Mouse (Mus musculus): ENCODE data around the gene Spag9. TPM values are rescaled to one million over a fixed set of nuclear protein-coding genes. Genes with fewer than 3 reads are reported as not detected.

The Spag9 gene
- total and polyA plus RNA-seq, 2 experiments from 2014 or later: 89.1 to 110 TPM

DNA sequence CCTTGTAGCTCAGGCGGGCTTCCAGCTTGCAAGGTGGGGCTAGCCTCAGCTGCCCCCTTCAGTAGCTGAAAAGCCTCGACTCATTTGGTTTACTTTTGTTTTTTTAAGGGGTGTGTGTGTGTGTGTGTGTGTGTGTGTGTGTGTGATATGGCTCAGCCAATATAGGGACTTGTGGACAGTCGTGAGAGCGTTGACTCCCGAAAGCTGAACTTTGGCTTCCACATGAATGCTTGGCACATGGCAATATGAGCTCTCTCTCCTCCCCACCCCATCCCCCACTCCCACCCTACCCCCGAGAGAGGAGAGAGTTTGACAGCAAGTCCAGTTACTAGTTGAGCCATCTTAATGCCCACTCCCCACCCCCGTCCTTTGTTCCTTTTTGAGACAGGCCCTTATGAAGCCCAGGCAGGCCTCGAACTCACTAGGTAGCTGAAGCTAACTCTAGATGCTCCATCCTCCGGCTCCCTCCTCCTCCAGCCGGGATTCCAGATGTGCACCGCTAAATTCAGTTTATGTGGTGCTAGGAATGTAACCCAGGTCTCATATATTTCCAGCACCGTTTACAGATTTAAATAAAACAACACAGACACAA lies 152.3 kb downstream of the Spag9 start:
- H3K4me3 ChIP-seq (ENCODE audit: low read length): no peak overlapping the region
- peaks cover 15% of the 10 kb centered on the region for H3K4me1 ChIP-seq (ENCODE audit: insufficient read depth, low read length)
- H3K9me3 ChIP-seq (ENCODE audit: low read length): no peaks in the 10 kb centered on the region
- no peaks in the 10 kb centered on the region for H3K36me3 ChIP-seq (ENCODE audit: insufficient read depth, low read length)
- H3K27ac ChIP-seq: peak overlapping the region; percentile 84
- 43% methylated on average over 12 of the region's 12 CpGs for WGBS
- H3K4me2 ChIP-seq (ENCODE audit: low read depth, low read length): peak overlapping the region; percentile 57; the same call in 1 of the 2 replicates
- ATAC-seq (no peak), DNase-seq (ENCODE audit: low spot score) (no peak)
- no peak for TF ChIP-seq CTCF (IDR thresholded peaks at IDR 0.05; ENCODE audit: low read depth)
- H3K9ac ChIP-seq (replicated peaks; ENCODE audit: low read length): no peak overlapping the region
- H3K27me3 ChIP-seq (ENCODE audit: insufficient read depth, low read length): no peaks in the 10 kb centered on the region

DNA sequence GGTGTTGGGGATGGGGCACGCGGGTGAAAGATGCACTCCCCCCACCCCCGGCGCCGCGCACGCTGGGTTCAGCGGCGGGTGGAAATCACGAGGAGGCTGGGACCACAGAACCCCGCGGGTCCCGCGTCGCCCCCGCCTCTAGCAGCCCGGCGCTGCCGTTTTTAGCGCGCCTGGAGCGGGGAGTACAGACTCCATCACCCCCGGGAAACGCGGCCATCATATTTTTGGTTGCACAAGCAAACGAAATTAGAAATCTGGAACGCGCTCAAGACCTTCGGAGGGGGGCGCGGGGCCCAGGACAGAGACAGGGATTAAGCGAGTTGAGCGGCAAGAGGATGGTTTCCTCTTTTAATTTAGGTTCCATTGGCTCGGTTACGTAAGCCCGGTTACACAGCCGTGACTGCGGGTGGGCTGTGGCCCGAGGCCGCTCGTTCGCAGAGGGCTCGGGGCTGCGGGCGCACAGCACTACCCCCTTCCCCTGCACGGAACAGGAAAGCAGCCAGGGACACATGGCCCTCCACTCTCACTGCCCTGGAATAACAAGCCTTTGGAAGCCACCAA lies 153.1 kb downstream of the Spag9 start:
- no peaks in the 10 kb centered on the region for H3K27me3 ChIP-seq (ENCODE audit: insufficient read depth, low read length)
- TF ChIP-seq CTCF (IDR thresholded peaks at IDR 0.05; ENCODE audit: low read depth): no peak
- peak overlapping the region; percentile 57 for H3K4me2 ChIP-seq (ENCODE audit: low read depth, low read length)
- peaks cover 15% of the 10 kb centered on the region for H3K4me1 ChIP-seq (ENCODE audit: insufficient read depth, low read length)
- peak; percentile 74 for ATAC-seq
- peak overlapping the region; percentile 37 for H3K4me3 ChIP-seq (ENCODE audit: low read length)
- peak; percentile 78 for DNase-seq (ENCODE audit: low spot score)
- peak overlapping the region; percentile 54 for H3K9ac ChIP-seq (replicated peaks; ENCODE audit: low read length)
- under 1% methylated on average over 46 of the region's 46 CpGs for WGBS
- peak overlapping the region; percentile 84 for H3K27ac ChIP-seq
- no peaks in the 10 kb centered on the region for H3K9me3 ChIP-seq (ENCODE audit: low read length)
- no peaks in the 10 kb centered on the region for H3K36me3 ChIP-seq (ENCODE audit: insufficient read depth, low read length)

DNA sequence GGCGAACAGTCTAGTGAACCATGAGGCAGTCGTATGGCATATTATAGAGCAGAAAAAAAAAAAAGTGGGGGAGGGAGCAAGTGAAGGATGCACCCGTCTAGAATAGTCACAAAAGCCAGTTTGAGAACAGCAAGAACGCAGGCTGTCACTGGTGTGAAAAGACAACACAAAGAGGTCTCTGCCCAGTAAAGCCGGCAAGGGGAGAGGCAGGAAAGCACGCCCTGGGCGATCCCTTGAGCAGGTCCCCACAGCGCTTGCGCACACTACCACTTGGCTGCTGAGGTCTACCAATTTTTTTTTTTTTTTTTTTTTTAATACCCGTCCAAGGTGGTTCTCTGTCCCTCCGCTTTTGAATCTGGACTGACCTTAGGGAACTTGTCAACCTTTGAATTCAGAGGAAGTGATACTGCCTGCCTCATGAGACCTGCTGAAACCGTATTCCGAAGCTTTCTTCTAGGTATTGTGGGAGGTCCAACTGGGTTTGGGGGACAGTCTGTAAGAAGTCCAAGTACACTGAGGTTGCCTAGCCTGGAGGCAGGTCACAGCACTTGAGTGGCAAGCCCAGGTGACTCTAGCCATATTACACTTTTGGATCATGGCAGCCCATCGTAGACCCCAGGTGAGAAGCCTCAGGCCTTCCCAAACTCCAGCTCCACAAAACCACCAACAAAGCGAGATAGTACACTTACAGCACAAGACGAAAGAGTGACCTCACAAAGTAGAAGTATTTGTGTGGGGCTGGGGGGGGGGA lies 153.8 kb downstream of the Spag9 start:
- Histone ChIP-seq H3K9me3 (ENCODE audit: low read length) (no peaks in the 10 kb centered on the region), H3K36me3 (ENCODE audit: insufficient read depth, low read length) (no peaks in the 10 kb centered on the region), H3K4me3 (ENCODE audit: low read length) (peak overlapping the region; percentile 37), H3K27me3 (ENCODE audit: insufficient read depth, low read length) (no peaks in the 10 kb centered on the region), H3K4me1 (ENCODE audit: insufficient read depth, low read length) (peaks cover 9% of the 10 kb centered on the region), H3K27ac (peak overlapping the region; percentile 84), H3K4me2 (ENCODE audit: low read depth, low read length) (peak overlapping the region; percentile 57), H3K9ac (replicated peaks; ENCODE audit: low read length) (peak overlapping the region; percentile 54)
- TF ChIP-seq CTCF (IDR thresholded peaks at IDR 0.05; ENCODE audit: low read depth): no peak
- 23% methylated on average over 16 of the region's 16 CpGs for WGBS
- ATAC-seq (peak; percentile 56), DNase-seq (ENCODE audit: low spot score) (peak; percentile 76)

DNA sequence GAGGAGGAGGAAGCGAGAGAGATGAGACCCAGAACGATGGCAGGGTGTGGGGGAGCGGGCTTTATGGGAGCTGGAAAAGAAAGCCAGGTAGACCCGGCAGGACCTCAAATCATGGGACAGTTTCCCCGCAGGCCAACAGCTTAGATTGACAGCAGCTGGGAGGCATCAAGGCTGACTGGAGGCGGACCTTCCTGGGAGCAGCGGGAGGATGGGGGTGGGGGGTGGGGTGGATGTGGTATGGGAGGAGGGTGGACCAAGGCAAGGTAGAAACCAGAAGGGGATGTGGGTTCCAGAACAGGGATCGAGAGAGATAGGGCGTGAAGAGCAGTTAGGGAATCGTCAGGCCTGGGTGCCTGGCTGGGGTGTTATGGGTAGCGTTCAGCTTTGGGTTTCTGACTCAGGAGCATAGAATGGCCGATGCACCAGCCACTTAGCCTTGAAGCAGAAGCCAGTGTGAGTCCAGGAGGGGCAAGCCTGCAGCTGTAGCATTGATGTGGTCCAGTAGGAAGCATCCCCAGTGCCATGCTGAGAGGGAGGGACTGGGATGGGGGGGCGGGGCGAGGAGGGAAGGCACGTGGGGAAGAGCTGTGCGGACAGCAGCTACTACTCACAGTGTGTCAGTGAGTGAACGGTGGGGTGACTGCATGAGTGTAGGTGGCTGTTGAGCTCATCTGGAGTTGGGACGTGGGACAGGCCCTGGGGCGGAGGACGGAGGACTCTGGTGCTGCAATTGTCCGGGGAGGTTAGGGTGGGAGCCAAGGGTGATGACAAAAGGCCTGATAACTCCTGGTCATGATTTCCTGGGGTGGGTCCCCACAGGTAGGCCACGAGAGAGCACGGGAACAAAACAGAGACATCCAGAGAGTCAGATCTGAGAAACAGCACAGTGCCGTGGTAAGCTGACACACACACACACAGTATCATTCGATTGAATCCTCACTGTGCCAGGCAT lies 154.9 kb downstream of the Spag9 start:
- H3K27ac ChIP-seq: no peak overlapping the region

DNA sequence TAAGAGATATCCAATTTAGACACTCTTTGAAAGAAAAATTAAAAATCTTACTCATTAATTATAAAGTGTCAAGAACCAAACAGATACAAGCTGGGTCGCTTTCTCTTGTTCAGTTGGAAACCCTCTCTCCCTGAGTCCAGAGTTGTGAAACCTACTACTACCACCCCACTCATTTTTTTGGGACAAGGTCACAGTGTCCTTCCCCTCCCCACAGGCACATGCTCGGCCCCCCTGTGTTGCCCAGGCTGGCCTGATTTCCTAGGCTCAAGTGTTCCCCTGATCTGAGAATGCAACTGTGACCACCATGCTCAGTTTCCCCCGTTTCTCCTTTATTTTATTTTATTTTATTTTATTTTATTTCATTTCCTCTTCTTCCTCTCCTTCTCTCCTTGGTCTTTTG lies 158.3 kb downstream of the Spag9 start:
- H3K9me3 ChIP-seq (ENCODE audit: low read length): no peaks in the 10 kb centered on the region
- no peaks in the 10 kb centered on the region for H3K36me3 ChIP-seq (ENCODE audit: insufficient read depth, low read length)
- peaks cover 12% of the 10 kb centered on the region for H3K4me1 ChIP-seq (ENCODE audit: insufficient read depth, low read length)
- no peak overlapping the region for H3K27ac ChIP-seq
- DNase-seq (ENCODE audit: low spot score): no peak
- H3K4me3 ChIP-seq (ENCODE audit: low read length): no peak overlapping the region
- ATAC-seq: no peak
- no peak overlapping the region for H3K4me2 ChIP-seq (ENCODE audit: low read depth, low read length)
- no peaks in the 10 kb centered on the region for H3K27me3 ChIP-seq (ENCODE audit: insufficient read depth, low read length)
- WGBS: 93% methylated on average over 3 of the region's 3 CpGs
- TF ChIP-seq CTCF (IDR thresholded peaks at IDR 0.05; ENCODE audit: low read depth): no peak
- no peak overlapping the region for H3K9ac ChIP-seq (replicated peaks; ENCODE audit: low read length)

More for the DNA sequence above, 154.9 kb downstream of the Spag9 start:
- 36% methylated on average over 24 of the region's 25 CpGs for WGBS
- Histone ChIP-seq H3K36me3 (ENCODE audit: insufficient read depth, low read length) (no peaks in the 10 kb centered on the region), H3K4me2 (ENCODE audit: low read depth, low read length) (no peak overlapping the region), H3K9ac (replicated peaks; ENCODE audit: low read length) (no peak overlapping the region), H3K4me1 (ENCODE audit: insufficient read depth, low read length) (peaks cover 7% of the 10 kb centered on the region; the same call in 1 of the 2 replicates), H3K27me3 (ENCODE audit: insufficient read depth, low read length) (no peaks in the 10 kb centered on the region), H3K9me3 (ENCODE audit: low read length) (no peaks in the 10 kb centered on the region), H3K4me3 (ENCODE audit: low read length) (no peak overlapping the region)
- DNase-seq (ENCODE audit: low spot score): no peak
- TF ChIP-seq CTCF (IDR thresholded peaks at IDR 0.05; ENCODE audit: low read depth): no peak
- no peak for ATAC-seq

DNA sequence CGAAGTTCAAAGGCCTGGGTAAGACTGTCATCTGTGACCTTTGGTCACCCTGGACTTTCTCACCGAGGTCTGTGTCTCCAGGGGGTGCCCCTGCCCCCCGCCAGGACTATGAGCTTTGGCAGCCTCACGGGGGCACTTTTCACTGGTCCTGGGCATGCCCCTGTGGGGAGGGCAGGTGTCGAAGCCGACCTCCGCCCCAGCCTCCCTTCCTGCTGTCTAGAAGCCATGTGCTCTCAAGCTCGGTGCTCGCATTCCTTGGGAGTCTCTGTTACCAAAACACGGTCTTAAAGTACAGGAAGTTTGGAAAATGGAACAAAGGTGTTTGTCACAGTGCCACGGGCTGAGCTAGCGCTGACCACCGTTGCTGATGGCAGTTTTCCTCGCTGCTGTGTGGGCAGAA lies 162.6 kb downstream of the Spag9 start:
- DNase-seq (ENCODE audit: low spot score) (no peak), ATAC-seq (no peak)
- Histone ChIP-seq H3K27me3 (ENCODE audit: insufficient read depth, low read length) (no peaks in the 10 kb centered on the region), H3K9ac (replicated peaks; ENCODE audit: low read length) (no peak overlapping the region), H3K9me3 (ENCODE audit: low read length) (no peaks in the 10 kb centered on the region), H3K4me1 (ENCODE audit: insufficient read depth, low read length) (peaks cover 37% of the 10 kb centered on the region), H3K4me2 (ENCODE audit: low read depth, low read length) (no peak overlapping the region), H3K27ac (peak overlapping the region; percentile 98; the same call in 1 of the 2 replicates), H3K36me3 (ENCODE audit: insufficient read depth, low read length) (no peaks in the 10 kb centered on the region), H3K4me3 (ENCODE audit: low read length) (no peak overlapping the region)
- TF ChIP-seq CTCF (IDR thresholded peaks at IDR 0.05; ENCODE audit: low read depth): no peak
- WGBS: 33% methylated on average over 14 of the region's 14 CpGs
